Mouse (Mus musculus): ENCODE measurements around the gene Pkd1l2. TPM values are rescaled to one million over a fixed set of nuclear protein-coding genes. Genes with fewer than 3 reads are reported as not detected.

Pkd1l2 gene
- polyA plus RNA-seq, 1 experiment from 2014 or later, result not detected

GRCm38 (mm10) chr8:117111641-117112040 is 29.4 kb upstream of the Pkd1l2 start:
- H3K4me1 ChIP-seq, result peaks cover 16% of the 10 kb centered on the region
- no peaks in the 10 kb centered on the region for H3K36me3 ChIP-seq
- H3K27me3 ChIP-seq (replicated peaks), result no peaks in the 10 kb centered on the region
- H3K9me3 ChIP-seq, result 0 out of 2 replicates have a peak, but pooled peaks cover 6% of the 10 kb centered on the region
- no peak overlapping the region for H3K27ac ChIP-seq (replicated peaks)
- no peak overlapping the region for H3K9ac ChIP-seq
- no peak for ATAC-seq (ENCODE audit: extremely low read depth, insufficient number of reproducible peaks, low FRiP score, low TSS enrichment)
- H3K4me3 ChIP-seq, result no peak overlapping the region
- H3K4me2 ChIP-seq, result no peak overlapping the region
- WGBS, result 63% methylated on average over 3 of the region's 3 CpGs

- H3K36me3 ChIP-seq, result no peaks in the 10 kb centered on the region
- no peaks in the 10 kb centered on the region for H3K27me3 ChIP-seq (replicated peaks)
- peaks cover 4% of the 10 kb centered on the region; the same call in 1 of the 2 replicates for H3K4me1 ChIP-seq
- H3K9me3 ChIP-seq, result 0 out of 2 replicates have a peak, but pooled peaks cover 6% of the 10 kb centered on the region
- no peak overlapping the region for H3K4me3 ChIP-seq
- peak overlapping the region; percentile 20; the same call in 1 of the 2 replicates for H3K4me2 ChIP-seq
- no peak for ATAC-seq (ENCODE audit: extremely low read depth, insufficient number of reproducible peaks, low FRiP score, low TSS enrichment)
- WGBS, result 49% methylated on average over 16 of the region's 16 CpGs
- H3K9ac ChIP-seq, result no peak overlapping the region
- H3K27ac ChIP-seq (replicated peaks), result no peak overlapping the region
Observed at GRCm38 (mm10) chr8:117109801-117110390, 27.6 kb upstream of the Pkd1l2 start.

GRCm38 (mm10) chr8:117109018-117109711 is 26.9 kb upstream of the Pkd1l2 start:
- WGBS, result 86% methylated on average over 19 of the region's 19 CpGs
- no peak for ATAC-seq (ENCODE audit: extremely low read depth, insufficient number of reproducible peaks, low FRiP score, low TSS enrichment)
- 0 out of 2 replicates have a peak, but pooled peaks cover 6% of the 10 kb centered on the region for H3K9me3 ChIP-seq

GRCm38 (mm10) chr8:117107533-117107932 is 25.3 kb upstream of the Pkd1l2 start:
- no peak overlapping the region for H3K9ac ChIP-seq
- H3K27me3 ChIP-seq (replicated peaks), result no peaks in the 10 kb centered on the region
- peak overlapping the region; percentile 31; the same call in 1 of the 2 replicates for H3K4me2 ChIP-seq
- no peak overlapping the region for H3K4me3 ChIP-seq
- no peak overlapping the region for H3K27ac ChIP-seq (replicated peaks)
- 10% methylated on average over 9 of the region's 9 CpGs for WGBS
- ATAC-seq (ENCODE audit: extremely low read depth, insufficient number of reproducible peaks, low FRiP score, low TSS enrichment), result no peak
- peaks cover 4% of the 10 kb centered on the region; the same call in 1 of the 2 replicates for H3K4me1 ChIP-seq
- H3K36me3 ChIP-seq, result no peaks in the 10 kb centered on the region
- H3K9me3 ChIP-seq, result 0 out of 2 replicates have a peak, but pooled peaks cover 9% of the 10 kb centered on the region

More at GRCm38 (mm10) chr8:117109018-117109711, 26.9 kb upstream of the Pkd1l2 start:
- Histone ChIP-seq H3K4me3 (no peak overlapping the region), H3K4me1 (peaks cover 4% of the 10 kb centered on the region; the same call in 1 of the 2 replicates), H3K27ac (replicated peaks) (no peak overlapping the region), H3K4me2 (no peak overlapping the region), H3K27me3 (replicated peaks) (no peaks in the 10 kb centered on the region), H3K36me3 (no peaks in the 10 kb centered on the region), H3K9ac (no peak overlapping the region)

GRCm38 (mm10) chr8:117097564-117098191 is 15.4 kb upstream of the Pkd1l2 start:
- Histone ChIP-seq H3K27ac (replicated peaks) (no peak overlapping the region), H3K4me3 (no peak overlapping the region), H3K9me3 (0 out of 2 replicates have a peak, but pooled peaks cover 11% of the 10 kb centered on the region), H3K4me1 (peaks cover 17% of the 10 kb centered on the region), H3K27me3 (replicated peaks) (no peaks in the 10 kb centered on the region), H3K36me3 (no peaks in the 10 kb centered on the region), H3K9ac (no peak overlapping the region), H3K4me2 (0 out of 2 replicates have a peak overlapping the region, but pooled peaks have one; percentile 8)
- 60% methylated on average over 11 of the region's 11 CpGs for WGBS
- ATAC-seq (ENCODE audit: extremely low read depth, insufficient number of reproducible peaks, low FRiP score, low TSS enrichment), result no peak

GRCm38 (mm10) chr8:117097051-117097563 is 14.9 kb upstream of the Pkd1l2 start:
- ATAC-seq (ENCODE audit: extremely low read depth, insufficient number of reproducible peaks, low FRiP score, low TSS enrichment), result no peak
- no peaks in the 10 kb centered on the region for H3K36me3 ChIP-seq
- no peak overlapping the region for H3K4me3 ChIP-seq
- 65% methylated on average over 10 of the region's 10 CpGs for WGBS
- peaks cover 17% of the 10 kb centered on the region for H3K4me1 ChIP-seq
- no peak overlapping the region for H3K9ac ChIP-seq
- H3K27ac ChIP-seq (replicated peaks), result no peak overlapping the region
- no peaks in the 10 kb centered on the region for H3K27me3 ChIP-seq (replicated peaks)
- 0 out of 2 replicates have a peak, but pooled peaks cover 11% of the 10 kb centered on the region for H3K9me3 ChIP-seq
- H3K4me2 ChIP-seq, result 0 out of 2 replicates have a peak overlapping the region, but pooled peaks have one; percentile 8

- 61% methylated on average over 12 of the region's 12 CpGs for WGBS
Observed at GRCm38 (mm10) chr8:117095647-117096046, 13.4 kb upstream of the Pkd1l2 start, which contains the start of gene Bco1. Gene Bco1 (plus strand): TSS chr8:117095854.

GRCm38 (mm10) chr8:117094053-117094452 is 11.8 kb upstream of the Pkd1l2 start:
- H3K4me2 ChIP-seq, result no peak overlapping the region
- no peaks in the 10 kb centered on the region for H3K9me3 ChIP-seq
- no peak overlapping the region for H3K9ac ChIP-seq
- peak overlapping the region; percentile 20; the same call in 1 of the 2 replicates for H3K27ac ChIP-seq (replicated peaks)
- WGBS, result 26% methylated on average over 5 of the region's 5 CpGs
- no peaks in the 10 kb centered on the region for H3K27me3 ChIP-seq (replicated peaks)
- H3K36me3 ChIP-seq, result no peaks in the 10 kb centered on the region
- H3K4me3 ChIP-seq, result no peak overlapping the region
- peaks cover 17% of the 10 kb centered on the region for H3K4me1 ChIP-seq
- ATAC-seq (ENCODE audit: extremely low read depth, insufficient number of reproducible peaks, low FRiP score, low TSS enrichment), result no peak

More at GRCm38 (mm10) chr8:117095647-117096046, 13.4 kb upstream of the Pkd1l2 start, which contains the start of gene Bco1:
- H3K9ac ChIP-seq, result no peak within 1 kb of the TSS
- no peak within 1 kb of the TSS for H3K4me2 ChIP-seq
- H3K9me3 ChIP-seq, result 0 out of 2 replicates have a peak, but pooled peaks cover 11% of the 10 kb centered on the region
- H3K4me3 ChIP-seq, result no peak within 1 kb of the TSS
- H3K4me1 ChIP-seq, result peaks cover 17% of the 10 kb centered on the region
- H3K27ac ChIP-seq (replicated peaks), result no peak within 1 kb of the TSS
- no peak for ATAC-seq (ENCODE audit: extremely low read depth, insufficient number of reproducible peaks, low FRiP score, low TSS enrichment)
- H3K27me3 ChIP-seq (replicated peaks), result no peaks in the 10 kb centered on the region
- no peaks in the 10 kb centered on the region for H3K36me3 ChIP-seq

GRCm38 (mm10) chr8:117089802-117090201 is 7.6 kb upstream of the Pkd1l2 start:
- H3K36me3 ChIP-seq, result no peaks in the 10 kb centered on the region
- H3K27ac ChIP-seq (replicated peaks), result no peak overlapping the region
- H3K4me3 ChIP-seq, result no peak overlapping the region
- no peak overlapping the region for H3K4me2 ChIP-seq
- no peak overlapping the region for H3K9ac ChIP-seq
- no peak for ATAC-seq (ENCODE audit: extremely low read depth, insufficient number of reproducible peaks, low FRiP score, low TSS enrichment)
- H3K27me3 ChIP-seq (replicated peaks), result no peaks in the 10 kb centered on the region
- WGBS, result 43% methylated on average over 4 of the region's 4 CpGs
- no peaks in the 10 kb centered on the region for H3K9me3 ChIP-seq
- peaks cover 26% of the 10 kb centered on the region for H3K4me1 ChIP-seq

- Histone ChIP-seq H3K4me2 (no peak overlapping the region), H3K9me3 (no peaks in the 10 kb centered on the region), H3K4me3 (no peak overlapping the region), H3K27me3 (replicated peaks) (no peaks in the 10 kb centered on the region), H3K36me3 (no peaks in the 10 kb centered on the region), H3K27ac (replicated peaks) (no peak overlapping the region), H3K9ac (no peak overlapping the region), H3K4me1 (peaks cover 42% of the 10 kb centered on the region)
- no peak for ATAC-seq (ENCODE audit: extremely low read depth, insufficient number of reproducible peaks, low FRiP score, low TSS enrichment)
Observed at GRCm38 (mm10) chr8:117087036-117087435, 4.8 kb upstream of the Pkd1l2 start.

- no peak; the same call in 1 of the 2 replicates for ATAC-seq (ENCODE audit: extremely low read depth, insufficient number of reproducible peaks, low FRiP score, low TSS enrichment)
Observed at GRCm38 (mm10) chr8:117085521-117085920, 3.3 kb upstream of the Pkd1l2 start.

More at GRCm38 (mm10) chr8:117085521-117085920, 3.3 kb upstream of the Pkd1l2 start:
- H3K4me2 ChIP-seq, result peak overlapping the region; percentile 28
- 9% methylated on average over 8 of the region's 8 CpGs for WGBS
- no peaks in the 10 kb centered on the region for H3K36me3 ChIP-seq
- no peaks in the 10 kb centered on the region for H3K9me3 ChIP-seq
- H3K4me1 ChIP-seq, result peaks cover 42% of the 10 kb centered on the region
- peak overlapping the region; percentile 59 for H3K27ac ChIP-seq (replicated peaks)
- H3K9ac ChIP-seq, result peak overlapping the region; percentile 40; the same call in 1 of the 2 replicates
- H3K4me3 ChIP-seq, result no peak overlapping the region
- peaks cover 11% of the 10 kb centered on the region for H3K27me3 ChIP-seq (replicated peaks)

All from heart, embryonic 13.5 days (tissue).